Mouse (Mus musculus): ENCODE data around the gene Macc1. TPM values are rescaled to one million over a fixed set of nuclear protein-coding genes. Genes with fewer than 3 reads are reported as not detected.

Macc1 gene
- polyA plus RNA-seq, 1 experiment from 2014 or later: 0.12 TPM

Other genes starting within 250 kb of the Macc1 start
- 3.9 and 4.0 TPM in 2 replicates for gene Itgb8, start 75.5 kb upstream of the Macc1 start, polyA plus RNA-seq (2015; fragmentation: Nextera tagmentation; extraction: Ambion mirVana)